Mouse (Mus musculus) spleen, adult 10 weeks (tissue): Measurements from ENCODE around the gene Pigg. TPM values are rescaled to one million over a fixed set of nuclear protein-coding genes. Genes with fewer than 3 reads are reported as not detected.

Experiments used
- polyA plus RNA-seq: library from polyadenylated mRNA; stranded (reverse); fragments of 350-450 nt; fragmentation: Illumina TruSeq; extraction: RNeasy Lipid Tissue Mini Kit (QIAGEN cat#74804); gene quantifications from one replicate; pipeline ENCODE4 v1.2.3, GENCODE M21; 2015; ENCODE audit warnings: low replicate concordance; ENCODE audit not compliant: insufficient read depth

Gene Pigg
- polyA plus RNA-seq: 6.3 TPM

DNA sequence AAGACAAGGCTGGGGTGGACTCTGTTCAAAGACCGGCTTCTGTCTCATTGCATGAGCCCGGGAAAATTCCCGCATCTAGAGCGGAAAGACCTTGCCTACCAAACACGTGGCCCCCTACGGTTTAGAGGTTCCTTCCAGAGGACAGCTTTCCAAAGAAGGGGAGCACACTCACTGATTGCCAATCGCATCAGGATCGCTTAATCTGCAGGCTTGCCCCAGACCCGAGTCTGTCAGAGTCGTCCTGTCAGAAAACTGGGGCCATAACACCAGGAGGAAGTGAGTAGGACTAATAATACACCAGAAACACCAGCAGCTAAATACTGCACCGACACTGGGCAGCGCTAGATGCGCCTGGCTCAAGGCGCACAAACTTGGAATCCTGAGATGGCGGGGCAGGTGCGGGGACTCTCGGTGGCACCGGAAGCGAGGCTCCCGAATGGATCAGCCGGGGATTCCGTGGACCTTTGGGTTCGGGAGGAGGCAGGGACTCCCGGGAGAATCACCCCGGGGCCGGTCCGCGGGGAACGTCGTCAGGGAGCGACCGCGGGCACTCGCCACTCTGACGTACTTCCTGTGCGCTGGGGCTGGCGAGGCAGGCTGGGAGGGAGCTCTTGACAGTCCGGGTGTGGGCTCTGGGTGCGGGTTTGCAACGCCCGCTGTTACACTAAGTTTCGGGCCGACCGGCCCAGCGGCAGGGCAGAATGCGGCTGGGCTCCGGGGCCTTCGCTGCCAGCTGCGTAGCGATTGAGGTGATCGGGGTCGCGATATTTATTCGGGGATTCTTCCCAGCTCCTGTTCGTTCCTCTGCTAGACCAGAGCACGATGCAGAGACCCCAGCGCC is at the start of gene Pigg:
Gene Pigg, plus strand, starts transcription at position 386 of the 841 bp plus-strand sequence.

GRCm38 (mm10) chr5:108268127-108269062 is 44.0 kb upstream of the Pigg start, which contains the start of gene Dr1:
TSS of gene Dr1 (plus strand) at chr5:108268897.

GRCm38 (mm10) chr5:108367871-108368332 is 55.5 kb downstream of the Pigg start, which contains the start of gene Gm42517:
TSS of gene Gm42517 (minus strand) at chr5:108367922.

DNA sequence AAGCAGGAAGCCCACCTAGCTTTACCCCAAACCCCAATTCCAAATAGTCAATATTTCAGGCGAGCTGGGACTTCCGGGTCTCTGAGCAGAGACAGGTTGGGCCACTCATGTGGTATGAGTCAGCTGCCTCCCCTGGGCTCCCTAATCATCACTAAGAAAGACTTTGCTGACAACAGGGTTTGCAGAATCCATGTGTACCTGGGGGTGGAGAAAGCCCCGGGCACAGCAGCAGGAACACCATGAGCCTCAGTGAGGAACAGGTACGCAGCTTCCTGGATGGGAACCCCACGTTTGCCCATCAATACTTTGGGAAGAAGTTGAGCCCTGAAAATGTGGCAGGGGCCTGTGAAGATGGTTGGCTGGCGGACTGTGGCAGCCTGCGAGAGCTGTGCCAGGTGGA is 75.8 kb downstream of the Pigg start, which contains the start of gene Pde6b:
Gene Pde6b, plus strand, starts transcription at position 191 of the 400 bp plus-strand sequence.

Other genes starting within 250 kb of the Pigg start
- gene Mtf2, start 246.9 kb upstream of the Pigg start, polyA plus RNA-seq: 69.6 TPM
- gene Tmed5, start 180.0 kb upstream of the Pigg start, polyA plus RNA-seq: 62.4 TPM
- gene Ccdc18, start 179.7 kb upstream of the Pigg start, polyA plus RNA-seq: 2.1 TPM
- 65.8 TPM for gene Dr1, start 43.7 kb upstream of the Pigg start, polyA plus RNA-seq
- gene Gm42517, start 55.3 kb downstream of the Pigg start, polyA plus RNA-seq: not detected
- gene Pde6b, start 75.8 kb downstream of the Pigg start, polyA plus RNA-seq: not detected
- 237 TPM for gene Atp5k, start 121.8 kb downstream of the Pigg start, polyA plus RNA-seq
- gene Mfsd7a, start 136.3 kb downstream of the Pigg start, polyA plus RNA-seq: 3.4 TPM
- gene Pcgf3, start 148.6 kb downstream of the Pigg start, polyA plus RNA-seq: 15.6 TPM
- gene Cplx1, start 237.4 kb downstream of the Pigg start, polyA plus RNA-seq: not detected